Mouse (Mus musculus) neural tube, embryonic 14.5 days (tissue): ENCODE measurements around the gene Zkscan5. TPM values are rescaled to one million over a fixed set of nuclear protein-coding genes. Genes with fewer than 3 reads are reported as not detected.
"Not testable (repeated sequence)": the region's sequence is repeated elsewhere in the genome, so short reads cannot be mapped to it uniquely, and the experiment has no call there.

Experiments used
- ATAC-seq: fragments of 200-750 bp; cut with Nextera tagmentation; 2 replicates; pipeline ENCODE4 v1.8.0; 2017; ENCODE audit warnings: low read depth, mild to moderate bottlenecking, moderate TSS enrichment, moderate library complexity
- H3K27ac ChIP-seq: fragments of 300-500 bp; sonication (generic); 2 replicates; pipeline ENCODE4 v1.5.1; 2014; ENCODE audit warnings: low read depth, mild to moderate bottlenecking, control low read depth, low read length, moderate library complexity, mixed read lengths
- H3K27me3 ChIP-seq: fragments of 300-500 bp; sonication (generic); 2 replicates; pipeline ENCODE4 v1.6.1; 2014; ENCODE audit warnings: low read length; ENCODE audit not compliant: control insufficient read depth, insufficient read depth
- H3K36me3 ChIP-seq: fragments of 300-500 bp; sonication (generic); 2 replicates; pipeline ENCODE4 v1.6.1; 2014; ENCODE audit warnings: low read length, mixed read lengths; ENCODE audit not compliant: control insufficient read depth, insufficient read depth
- H3K4me1 ChIP-seq: fragments of 300-500 bp; sonication (generic); 2 replicates; pipeline ENCODE4 v1.6.1; 2014; ENCODE audit warnings: low read length; ENCODE audit not compliant: control insufficient read depth, insufficient read depth
- H3K4me2 ChIP-seq: fragments of 300-500 bp; sonication (generic); 2 replicates; pipeline ENCODE4 v1.6.1; 2014; ENCODE audit warnings: mild to moderate bottlenecking, low read depth, low read length, control low read depth
- H3K4me3 ChIP-seq: fragments of 300-500 bp; sonication (generic); 2 replicates; pipeline ENCODE4 v1.5.1; 2014; ENCODE audit warnings: low read depth, low read length, control low read depth, mixed read lengths
- H3K9ac ChIP-seq: fragments of 300-500 bp; sonication (generic); replicated peaks from 2 replicates; pipeline ENCODE4 v1.6.1; 2014; ENCODE audit warnings: low read depth, mild to moderate bottlenecking, control low read depth, low read length, mixed read lengths
- H3K9me3 ChIP-seq: fragments of 300-500 bp; sonication (generic); 2 replicates; pipeline ENCODE4 v1.6.1; 2016; ENCODE audit warnings: low read length; ENCODE audit not compliant: control insufficient read depth
- WGBS: fragments of 180-500 bp; shearing (Covaris S2); extraction: QIAGEN DNeasy Blood & Tissue Kit; methylation state at CpG from one replicate; pipeline ENCODE4 v1.1.7; 2014; 5-methylcytosine and 5-hydroxymethylcytosine counted together
- polyA plus RNA-seq: library from polyadenylated mRNA; unstranded; fragments of >200 nt; fragmentation: Nextera tagmentation; extraction: Ambion mirVana; gene quantifications from 2 replicates; pipeline ENCODE4 v1.2.1, GENCODE M21; 2014

The Zkscan5 gene
- polyA plus RNA-seq, 1 experiment from 2014 or later, result 13.5 TPM

DNA sequence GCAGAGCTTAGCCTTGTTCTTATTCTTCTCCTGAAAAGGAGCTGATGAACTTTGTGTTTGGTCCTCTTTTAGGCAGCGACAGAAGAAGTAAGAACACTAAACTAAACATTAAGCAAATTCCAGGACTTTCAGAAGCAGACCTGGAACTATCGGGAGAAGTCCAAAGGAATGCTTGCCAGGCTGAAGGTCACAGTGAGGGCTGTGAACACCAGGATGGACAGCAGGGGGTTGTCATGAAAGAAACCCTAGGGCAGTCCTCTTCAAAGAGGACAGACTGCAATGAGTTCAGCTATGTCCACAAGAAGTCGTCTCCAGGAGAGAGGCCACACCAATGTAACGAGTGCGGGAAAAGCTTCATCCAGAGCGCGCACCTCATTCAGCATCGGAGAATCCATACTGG is 15.6 kb downstream of the Zkscan5 start:
- Histone ChIP-seq H3K4me3 (no peak overlapping the region), H3K4me1 (no peaks in the 10 kb centered on the region), H3K27ac (no peak overlapping the region), H3K9ac (no peak overlapping the region), H3K9me3 (no peaks in the 10 kb centered on the region), H3K36me3 (peaks cover 25% of the 10 kb centered on the region), H3K4me2 (no peak overlapping the region), H3K27me3 (no peaks in the 10 kb centered on the region)
- no peak for ATAC-seq
- WGBS, result 89% methylated on average over 8 of the region's 8 CpGs

DNA sequence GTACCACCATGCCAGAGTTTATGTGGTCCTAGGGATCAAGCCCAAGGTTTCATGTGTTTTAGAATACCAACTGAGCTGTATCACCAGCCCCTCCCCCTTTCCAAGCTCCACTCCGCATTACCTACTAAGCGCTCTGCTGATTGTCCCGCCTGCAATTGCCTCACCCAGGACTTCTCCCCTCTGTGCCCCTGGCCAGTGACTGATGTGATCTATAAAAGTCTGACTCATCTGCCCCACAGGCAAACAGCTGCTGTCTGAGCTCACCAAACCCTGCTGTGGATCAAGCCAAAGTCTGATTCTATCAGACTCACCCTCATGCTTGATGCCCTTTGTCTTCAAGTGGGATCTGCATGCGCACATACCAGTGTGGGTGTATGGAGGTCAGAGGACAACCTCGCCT is 18.5 kb downstream of the Zkscan5 start:
- Histone ChIP-seq H3K36me3 (peaks cover 25% of the 10 kb centered on the region), H3K9ac (no peak overlapping the region), H3K27ac (no peak overlapping the region), H3K27me3 (no peaks in the 10 kb centered on the region), H3K4me3 (no peak overlapping the region), H3K4me1 (no peaks in the 10 kb centered on the region), H3K4me2 (no peak overlapping the region), H3K9me3 (no peaks in the 10 kb centered on the region)
- WGBS, result 86% methylated on average over 5 of the region's 5 CpGs
- ATAC-seq, result no peak

DNA sequence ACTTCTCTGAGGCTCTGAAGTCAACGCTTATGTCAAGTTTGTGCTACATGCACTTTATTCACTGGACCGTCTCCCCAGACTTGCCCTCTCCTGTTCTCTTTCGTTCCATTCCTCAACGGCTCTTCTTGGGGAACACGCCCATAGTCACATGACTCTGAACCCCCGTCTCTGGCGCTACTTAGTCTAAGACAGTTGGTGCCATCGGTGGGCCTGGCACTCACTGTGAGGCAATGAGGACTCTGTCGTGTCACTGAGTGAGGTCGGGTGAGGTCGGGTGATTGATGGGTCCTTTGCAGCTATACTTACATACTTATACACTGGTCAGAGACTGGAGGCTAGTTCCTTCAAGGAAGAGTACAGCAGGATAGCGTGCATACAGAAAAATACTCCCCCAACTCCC is 19.0 kb downstream of the Zkscan5 start:
- H3K4me1 ChIP-seq, result no peaks in the 10 kb centered on the region
- H3K4me3 ChIP-seq, result no peak overlapping the region
- 85% methylated on average over 12 of the region's 12 CpGs for WGBS
- peaks cover 25% of the 10 kb centered on the region for H3K36me3 ChIP-seq
- no peak overlapping the region for H3K9ac ChIP-seq
- H3K27me3 ChIP-seq, result no peaks in the 10 kb centered on the region
- no peak overlapping the region for H3K4me2 ChIP-seq
- ATAC-seq, result no peak; the same call in 1 of the 2 replicates
- no peak overlapping the region for H3K27ac ChIP-seq
- H3K9me3 ChIP-seq, result no peaks in the 10 kb centered on the region

DNA sequence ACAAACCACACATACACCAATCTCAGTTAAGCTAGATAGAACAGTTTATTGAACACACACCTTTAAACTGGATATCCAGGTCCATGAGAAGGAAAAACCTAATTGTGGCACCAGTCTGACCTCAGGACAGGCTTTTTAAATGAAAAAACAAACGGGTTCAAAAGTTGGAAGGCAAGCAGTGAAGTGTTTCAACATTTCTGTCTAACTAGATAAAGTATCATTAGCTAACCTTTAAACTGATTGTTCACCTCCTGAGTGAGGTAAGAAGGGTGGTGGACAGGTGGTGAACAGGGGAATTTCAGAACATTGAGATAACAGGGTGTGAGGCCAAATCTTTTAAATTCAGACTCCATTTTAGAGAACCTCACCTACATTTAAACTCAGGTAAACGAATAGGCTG is 22.1 kb downstream of the Zkscan5 start:
- no peaks in the 10 kb centered on the region for H3K9me3 ChIP-seq
- H3K4me2 ChIP-seq, result no peak overlapping the region
- H3K4me1 ChIP-seq, result peaks cover 4% of the 10 kb centered on the region; the same call in 1 of the 2 replicates
- ATAC-seq, result no peak
- peaks cover 5% of the 10 kb centered on the region for H3K36me3 ChIP-seq
- 60% methylated on average over 2 of the region's 2 CpGs for WGBS
- no peak overlapping the region for H3K27ac ChIP-seq
- no peak overlapping the region for H3K9ac ChIP-seq
- H3K4me3 ChIP-seq, result no peak overlapping the region
- no peaks in the 10 kb centered on the region for H3K27me3 ChIP-seq

DNA sequence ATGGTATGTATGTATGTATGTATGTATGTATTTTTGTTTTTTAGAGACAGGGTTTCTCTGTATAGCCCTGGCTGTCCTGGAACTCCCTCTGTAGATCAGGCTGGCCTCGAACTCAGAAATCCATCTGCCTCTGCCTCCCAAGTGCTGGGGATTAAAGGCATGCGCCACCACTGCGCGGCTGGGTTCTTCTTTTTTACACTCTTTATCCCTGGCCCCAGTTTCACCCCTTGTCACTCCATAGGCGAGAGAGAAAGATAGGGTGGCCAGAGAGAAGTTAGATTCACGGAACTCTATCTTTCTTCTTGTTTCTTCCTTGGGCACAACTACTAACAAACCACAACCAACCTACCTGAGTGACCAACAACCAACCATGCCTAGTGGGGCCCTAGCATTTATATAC is 24.9 kb downstream of the Zkscan5 start:
- H3K27me3 ChIP-seq, H3K4me2 ChIP-seq, H3K27ac ChIP-seq, H3K9ac ChIP-seq, ATAC-seq, H3K9me3 ChIP-seq, H3K4me3 ChIP-seq, H3K36me3 ChIP-seq: not testable (repeated sequence)
- peaks cover 16% of the 10 kb centered on the region for H3K4me1 ChIP-seq
- 76% methylated on average over 6 of the region's 6 CpGs for WGBS

DNA sequence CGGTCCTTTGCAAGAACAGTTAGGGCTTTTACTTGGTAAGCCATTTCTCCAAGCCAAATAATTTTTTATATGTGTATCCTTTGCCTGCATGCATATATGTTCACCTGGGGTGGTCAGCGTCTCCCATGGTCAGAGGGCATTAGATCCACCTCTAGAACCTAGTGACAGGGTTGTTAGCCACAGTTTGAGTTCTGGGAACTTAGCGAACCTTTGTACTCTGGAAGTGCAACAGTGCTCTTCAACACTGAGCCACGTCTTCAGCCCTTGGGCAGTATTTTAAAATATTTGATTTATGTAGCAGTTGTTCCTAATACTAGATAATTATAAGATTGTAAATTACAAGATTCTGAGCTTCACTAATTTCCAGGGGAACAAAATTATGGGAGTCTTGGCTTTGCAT is 26.3 kb downstream of the Zkscan5 start:
- Histone ChIP-seq H3K27ac (no peak overlapping the region), H3K4me3 (peak overlapping the region; percentile 99), H3K4me1 (peaks cover 16% of the 10 kb centered on the region), H3K4me2 (peak overlapping the region; percentile 71), H3K9me3 (no peaks in the 10 kb centered on the region), H3K9ac (peak overlapping the region; percentile 98; the same call in 1 of the 2 replicates), H3K36me3 (peaks cover 8% of the 10 kb centered on the region), H3K27me3 (no peaks in the 10 kb centered on the region)
- WGBS, result 89% methylated on average over 4 of the region's 4 CpGs
- ATAC-seq, result no peak

DNA sequence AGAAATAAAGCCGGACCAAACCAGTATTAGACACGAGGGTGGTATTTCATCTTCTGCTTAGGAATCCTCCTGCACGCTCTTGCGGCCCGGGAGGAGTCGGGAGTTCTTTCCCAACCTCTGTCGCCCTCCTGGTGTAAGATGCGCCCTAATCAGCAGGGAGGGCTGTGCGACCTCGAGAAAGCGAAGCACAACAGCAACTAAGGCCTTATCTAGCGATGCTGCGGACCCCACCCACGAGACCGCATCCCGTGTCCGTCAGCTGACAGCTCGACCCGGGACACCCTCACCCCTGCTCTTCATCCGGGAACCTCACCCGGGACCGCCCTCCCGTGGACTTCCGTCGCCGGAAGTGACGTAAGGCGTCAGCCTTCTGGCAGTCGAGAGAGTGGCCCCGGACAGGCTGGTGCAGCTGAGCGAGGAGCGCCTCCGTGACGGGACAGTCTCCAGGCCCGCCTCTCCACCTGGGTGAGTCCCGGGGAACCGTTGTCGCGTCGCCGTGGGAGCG is 27.1 kb downstream of the Zkscan5 start, which contains the start of gene Zfp655:
Zfp655 (plus strand) TSS at position 349 of the 505 bp plus-strand sequence.
- H3K27ac ChIP-seq, result peak within 1 kb of the TSS; percentile 92
- peak; percentile 98 for ATAC-seq
- peaks cover 16% of the 10 kb centered on the region for H3K4me1 ChIP-seq
- H3K9ac ChIP-seq, result peak within 1 kb of the TSS; percentile 98
- peak within 1 kb of the TSS; percentile 99 for H3K4me3 ChIP-seq
- peaks cover 8% of the 10 kb centered on the region for H3K36me3 ChIP-seq
- no peaks in the 10 kb centered on the region for H3K27me3 ChIP-seq
- H3K9me3 ChIP-seq, result no peaks in the 10 kb centered on the region
- H3K4me2 ChIP-seq, result peak within 1 kb of the TSS; percentile 71
- under 1% methylated on average over 42 of the region's 42 CpGs for WGBS

DNA sequence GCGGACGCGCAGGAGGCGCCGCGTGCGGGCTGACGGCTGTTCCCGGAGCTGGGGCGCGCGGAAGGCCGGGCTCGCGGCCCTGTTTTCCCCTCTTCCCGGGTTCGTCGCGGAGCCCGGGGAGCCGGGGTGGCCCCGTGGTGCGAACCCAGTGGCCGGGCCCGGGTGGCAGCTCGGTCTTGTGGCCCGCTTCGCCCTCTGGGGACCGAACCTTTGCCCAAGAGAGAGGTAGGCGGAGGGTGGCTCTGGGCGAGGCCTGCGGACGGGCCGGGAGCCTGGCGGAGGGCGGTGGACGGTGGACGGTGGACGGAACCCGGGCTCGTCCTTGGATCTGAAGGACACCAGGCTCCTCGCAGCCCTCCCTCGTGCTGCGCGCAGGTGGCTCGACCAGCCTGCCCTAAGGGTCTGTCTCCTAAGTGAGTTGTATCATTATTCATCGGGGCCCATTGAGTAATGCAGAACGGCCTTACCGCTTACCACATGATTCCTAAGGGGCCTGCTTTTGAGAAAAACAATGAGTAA is 27.6 kb downstream of the Zkscan5 start:
- peak overlapping the region; percentile 71 for H3K4me2 ChIP-seq
- peak overlapping the region; percentile 92 for H3K27ac ChIP-seq
- H3K9ac ChIP-seq, result peak overlapping the region; percentile 98
- H3K27me3 ChIP-seq, result no peaks in the 10 kb centered on the region
- no peaks in the 10 kb centered on the region for H3K9me3 ChIP-seq
- peaks cover 8% of the 10 kb centered on the region for H3K36me3 ChIP-seq
- H3K4me3 ChIP-seq, result peak overlapping the region; percentile 99
- under 1% methylated on average over 31 of the region's 49 CpGs for WGBS
- H3K4me1 ChIP-seq, result peaks cover 16% of the 10 kb centered on the region
- ATAC-seq, result peak; percentile 76

- Histone ChIP-seq H3K4me2 (no peak overlapping the region), H3K9me3 (no peaks in the 10 kb centered on the region), H3K4me1 (peaks cover 16% of the 10 kb centered on the region), H3K27me3 (no peaks in the 10 kb centered on the region), H3K9ac (no peak overlapping the region), H3K36me3 (peaks cover 22% of the 10 kb centered on the region), H3K27ac (no peak overlapping the region), H3K4me3 (no peak overlapping the region)
- no peak for ATAC-seq
These were observed 30.3 kb downstream of the Zkscan5 start for GRCm38 (mm10) chr5:145234636-145235035.
